Mouse (Mus musculus): Measurements from ENCODE around the gene Srebf2. TPM values are rescaled to one million over a fixed set of nuclear protein-coding genes. Genes with fewer than 3 reads are reported as not detected.

Srebf2 gene
- polyA plus RNA-seq, 1 experiment from 2014 or later = 92.0 TPM

DNA sequence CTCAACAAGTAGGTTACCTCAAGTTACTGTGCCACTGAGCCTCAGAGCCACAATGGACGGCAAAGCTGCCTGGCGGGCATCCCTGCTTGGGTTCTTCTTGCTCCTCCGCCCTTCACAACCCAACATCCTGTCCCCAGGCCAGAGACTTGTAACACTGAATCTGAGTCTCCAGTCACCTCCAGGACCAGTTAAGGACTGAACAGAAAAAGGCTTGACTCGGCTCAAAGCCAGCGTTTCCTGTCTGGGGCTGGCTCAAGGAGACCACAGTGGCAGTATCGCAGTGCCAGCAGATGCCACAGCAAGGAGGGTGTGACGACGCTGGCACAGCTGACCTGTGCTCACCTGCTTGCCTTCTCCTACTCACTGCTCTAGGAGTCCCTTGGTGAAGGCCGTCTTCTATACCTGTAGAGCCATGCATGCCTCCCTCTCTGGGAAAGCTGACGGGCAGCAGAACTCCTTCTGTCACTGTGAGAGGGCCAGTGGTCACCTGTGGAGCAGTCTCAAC, 50.3 kb downstream of the Srebf2 start:
- Histone ChIP-seq H3K4me3 (ENCODE audit: low read length) (no peak overlapping the region), H3K27me3 (ENCODE audit: control insufficient read depth, insufficient read depth, low read length) (no peaks in the 10 kb centered on the region), H3K9ac (ENCODE audit: low read length) (no peak overlapping the region), H3K4me1 (ENCODE audit: control insufficient read depth, insufficient read depth, low read length) (no peaks in the 10 kb centered on the region), H3K36me3 (ENCODE audit: control insufficient read depth, insufficient read depth) (peaks cover 56% of the 10 kb centered on the region), H3K4me2 (ENCODE audit: low read depth, low read length) (no peak overlapping the region), H3K27ac (ENCODE audit: low read length) (no peak overlapping the region), H3K9me3 (replicated peaks; ENCODE audit: control insufficient read depth, low read length) (no peaks in the 10 kb centered on the region)
- 89% methylated on average over 10 of the region's 10 CpGs for WGBS
- no peak for ATAC-seq (replicated peaks; ENCODE audit: extremely low read depth, insufficient read depth, low FRiP score)

DNA sequence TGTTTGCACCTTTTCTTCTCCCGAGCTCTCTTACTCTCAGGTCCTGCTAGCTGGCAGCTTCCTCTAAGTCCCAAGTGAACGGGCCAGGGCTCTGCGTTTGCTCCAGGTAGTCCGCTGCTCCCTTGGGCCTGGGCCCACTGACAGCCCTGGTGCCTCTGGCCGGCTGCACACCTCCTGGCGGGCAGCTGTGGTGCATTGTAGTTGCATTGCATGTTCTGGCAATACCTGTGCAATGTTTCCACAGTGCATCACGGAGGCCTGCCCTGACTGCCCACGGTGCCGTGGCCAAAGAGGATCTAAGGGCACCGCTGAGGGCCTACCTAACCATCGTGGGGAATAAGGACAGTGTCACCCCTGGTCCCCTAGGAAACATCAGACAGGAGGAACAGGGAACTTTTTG, 51.0 kb downstream of the Srebf2 start:
- Histone ChIP-seq H3K27me3 (ENCODE audit: control insufficient read depth, insufficient read depth, low read length) (no peaks in the 10 kb centered on the region), H3K27ac (ENCODE audit: low read length) (no peak overlapping the region)

DNA sequence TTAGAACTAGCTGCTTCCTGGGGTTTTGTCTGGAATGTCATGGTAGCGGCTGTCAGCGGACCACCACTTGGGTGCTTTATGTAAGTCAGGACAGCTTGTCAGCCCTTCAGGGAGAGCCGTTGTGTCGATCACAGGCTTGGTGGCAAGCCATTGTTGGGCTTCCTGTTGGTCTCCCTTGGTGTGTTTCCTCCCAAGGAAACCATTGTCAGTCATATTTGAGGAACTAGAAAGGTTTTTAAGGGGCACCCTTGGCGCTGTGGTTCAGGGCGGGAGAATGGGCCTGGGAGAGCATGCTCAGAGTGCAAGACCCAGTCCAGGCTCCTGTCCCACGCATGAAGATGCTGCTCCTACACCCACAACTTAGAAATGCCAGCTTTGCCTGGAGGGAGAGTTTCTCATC, 51.4 kb downstream of the Srebf2 start:
- H3K9ac ChIP-seq (ENCODE audit: low read length) = no peak overlapping the region
- 83% methylated on average over 7 of the region's 7 CpGs for WGBS
- H3K27ac ChIP-seq (ENCODE audit: low read length) = no peak overlapping the region
- no peaks in the 10 kb centered on the region for H3K27me3 ChIP-seq (ENCODE audit: control insufficient read depth, insufficient read depth, low read length)
- peaks cover 48% of the 10 kb centered on the region for H3K36me3 ChIP-seq (ENCODE audit: control insufficient read depth, insufficient read depth)
- H3K4me3 ChIP-seq (ENCODE audit: low read length) = no peak overlapping the region
- no peak overlapping the region for H3K4me2 ChIP-seq (ENCODE audit: low read depth, low read length)
- no peaks in the 10 kb centered on the region for H3K9me3 ChIP-seq (replicated peaks; ENCODE audit: control insufficient read depth, low read length)
- no peaks in the 10 kb centered on the region for H3K4me1 ChIP-seq (ENCODE audit: control insufficient read depth, insufficient read depth, low read length)
- no peak for ATAC-seq (replicated peaks; ENCODE audit: extremely low read depth, insufficient read depth, low FRiP score)

More for the DNA sequence above, 51.0 kb downstream of the Srebf2 start:
- 91% methylated on average over 11 of the region's 11 CpGs for WGBS
- no peak overlapping the region for H3K9ac ChIP-seq (ENCODE audit: low read length)
- no peak overlapping the region for H3K4me3 ChIP-seq (ENCODE audit: low read length)
- H3K4me1 ChIP-seq (ENCODE audit: control insufficient read depth, insufficient read depth, low read length) = no peaks in the 10 kb centered on the region
- H3K9me3 ChIP-seq (replicated peaks; ENCODE audit: control insufficient read depth, low read length) = no peaks in the 10 kb centered on the region
- peaks cover 50% of the 10 kb centered on the region for H3K36me3 ChIP-seq (ENCODE audit: control insufficient read depth, insufficient read depth)
- ATAC-seq (replicated peaks; ENCODE audit: extremely low read depth, insufficient read depth, low FRiP score) = no peak
- no peak overlapping the region for H3K4me2 ChIP-seq (ENCODE audit: low read depth, low read length)

DNA sequence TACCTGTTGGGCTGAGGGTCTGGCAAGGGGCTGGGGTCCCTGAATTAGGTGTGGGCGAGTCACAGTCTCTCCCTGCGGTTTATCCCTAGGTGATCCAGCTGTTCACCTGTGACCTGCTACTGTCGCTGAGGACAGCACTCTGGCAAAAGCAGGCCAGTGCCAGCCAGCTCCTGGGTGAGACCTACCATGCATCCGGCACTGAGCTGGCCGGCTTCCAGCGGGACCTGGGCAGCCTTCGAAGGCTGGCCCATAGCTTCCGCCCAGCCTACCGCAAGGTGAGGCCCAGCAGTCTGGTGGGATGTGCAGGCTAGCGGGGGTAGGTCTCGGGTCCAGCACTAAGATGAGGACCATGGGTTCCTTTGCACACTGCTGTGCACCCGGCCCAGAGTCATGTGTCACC, 52.6 kb downstream of the Srebf2 start:
- 82% methylated on average over 12 of the region's 12 CpGs for WGBS
- ATAC-seq (replicated peaks; ENCODE audit: extremely low read depth, insufficient read depth, low FRiP score) = no peak
- Histone ChIP-seq H3K4me1 (ENCODE audit: control insufficient read depth, insufficient read depth, low read length) (no peaks in the 10 kb centered on the region), H3K4me3 (ENCODE audit: low read length) (no peak overlapping the region), H3K4me2 (ENCODE audit: low read depth, low read length) (no peak overlapping the region), H3K27ac (ENCODE audit: low read length) (no peak overlapping the region), H3K9me3 (replicated peaks; ENCODE audit: control insufficient read depth, low read length) (no peaks in the 10 kb centered on the region), H3K27me3 (ENCODE audit: control insufficient read depth, insufficient read depth, low read length) (0 out of 2 replicates have a peak, but pooled peaks cover 2% of the 10 kb centered on the region), H3K9ac (ENCODE audit: low read length) (no peak overlapping the region), H3K36me3 (ENCODE audit: control insufficient read depth, insufficient read depth) (peaks cover 54% of the 10 kb centered on the region)

DNA sequence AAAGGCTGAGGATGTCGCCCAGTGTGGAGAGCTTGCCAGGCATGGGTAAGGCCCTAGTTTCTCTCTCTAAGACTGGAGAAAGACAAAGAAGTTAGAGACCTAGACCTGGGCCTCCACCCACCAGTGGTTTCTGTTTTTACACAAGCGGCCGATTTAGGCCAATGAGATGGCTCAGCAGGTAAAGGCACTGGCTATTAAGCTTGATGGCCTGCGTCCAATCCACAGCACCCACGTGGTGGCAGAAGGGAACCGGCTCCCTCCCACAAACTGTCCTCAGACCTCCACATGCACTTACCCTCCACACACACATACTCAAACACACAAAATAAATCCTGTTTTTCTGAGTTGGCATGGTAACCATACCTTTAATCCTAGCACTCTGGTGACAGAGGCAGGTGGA, 55.1 kb downstream of the Srebf2 start:
- Histone ChIP-seq H3K9me3 (replicated peaks; ENCODE audit: control insufficient read depth, low read length) (no peaks in the 10 kb centered on the region), H3K27me3 (ENCODE audit: control insufficient read depth, insufficient read depth, low read length) (peaks cover 14% of the 10 kb centered on the region), H3K36me3 (ENCODE audit: control insufficient read depth, insufficient read depth) (peaks cover 38% of the 10 kb centered on the region), H3K4me3 (ENCODE audit: low read length) (no peak overlapping the region), H3K9ac (ENCODE audit: low read length) (no peak overlapping the region), H3K27ac (ENCODE audit: low read length) (no peak overlapping the region), H3K4me1 (ENCODE audit: control insufficient read depth, insufficient read depth, low read length) (peaks cover 13% of the 10 kb centered on the region), H3K4me2 (ENCODE audit: low read depth, low read length) (no peak overlapping the region)
- no peak for ATAC-seq (replicated peaks; ENCODE audit: extremely low read depth, insufficient read depth, low FRiP score)
- WGBS = 91% methylated on average over 6 of the region's 6 CpGs

DNA sequence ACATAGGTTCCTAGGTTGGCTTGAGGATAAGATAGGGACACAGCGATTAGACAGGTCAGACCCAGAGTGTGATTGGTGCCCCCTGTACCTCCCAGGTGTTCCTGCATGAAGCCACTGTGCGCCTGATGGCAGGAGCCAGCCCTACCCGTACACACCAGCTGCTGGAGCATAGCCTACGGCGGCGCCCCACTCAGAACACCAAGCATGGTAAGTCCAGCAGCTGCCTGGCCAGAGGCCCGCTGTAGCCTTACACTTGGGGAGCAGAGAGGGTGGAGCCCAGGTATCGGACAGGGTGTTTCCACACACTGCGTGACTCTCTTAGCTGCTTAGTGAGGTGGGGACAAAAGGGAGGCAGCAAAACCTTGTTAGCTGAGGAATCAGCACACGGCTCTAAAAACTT, 56.1 kb downstream of the Srebf2 start:
- H3K4me1 ChIP-seq (ENCODE audit: control insufficient read depth, insufficient read depth, low read length) = peaks cover 17% of the 10 kb centered on the region
- peaks cover 29% of the 10 kb centered on the region for H3K36me3 ChIP-seq (ENCODE audit: control insufficient read depth, insufficient read depth)
- H3K27ac ChIP-seq (ENCODE audit: low read length) = no peak overlapping the region
- H3K4me2 ChIP-seq (ENCODE audit: low read depth, low read length) = no peak overlapping the region
- H3K9ac ChIP-seq (ENCODE audit: low read length) = no peak overlapping the region
- 93% methylated on average over 10 of the region's 10 CpGs for WGBS
- no peak overlapping the region for H3K4me3 ChIP-seq (ENCODE audit: low read length)
- no peaks in the 10 kb centered on the region for H3K9me3 ChIP-seq (replicated peaks; ENCODE audit: control insufficient read depth, low read length)
- peaks cover 23% of the 10 kb centered on the region for H3K27me3 ChIP-seq (ENCODE audit: control insufficient read depth, insufficient read depth, low read length)
- no peak for ATAC-seq (replicated peaks; ENCODE audit: extremely low read depth, insufficient read depth, low FRiP score)

DNA sequence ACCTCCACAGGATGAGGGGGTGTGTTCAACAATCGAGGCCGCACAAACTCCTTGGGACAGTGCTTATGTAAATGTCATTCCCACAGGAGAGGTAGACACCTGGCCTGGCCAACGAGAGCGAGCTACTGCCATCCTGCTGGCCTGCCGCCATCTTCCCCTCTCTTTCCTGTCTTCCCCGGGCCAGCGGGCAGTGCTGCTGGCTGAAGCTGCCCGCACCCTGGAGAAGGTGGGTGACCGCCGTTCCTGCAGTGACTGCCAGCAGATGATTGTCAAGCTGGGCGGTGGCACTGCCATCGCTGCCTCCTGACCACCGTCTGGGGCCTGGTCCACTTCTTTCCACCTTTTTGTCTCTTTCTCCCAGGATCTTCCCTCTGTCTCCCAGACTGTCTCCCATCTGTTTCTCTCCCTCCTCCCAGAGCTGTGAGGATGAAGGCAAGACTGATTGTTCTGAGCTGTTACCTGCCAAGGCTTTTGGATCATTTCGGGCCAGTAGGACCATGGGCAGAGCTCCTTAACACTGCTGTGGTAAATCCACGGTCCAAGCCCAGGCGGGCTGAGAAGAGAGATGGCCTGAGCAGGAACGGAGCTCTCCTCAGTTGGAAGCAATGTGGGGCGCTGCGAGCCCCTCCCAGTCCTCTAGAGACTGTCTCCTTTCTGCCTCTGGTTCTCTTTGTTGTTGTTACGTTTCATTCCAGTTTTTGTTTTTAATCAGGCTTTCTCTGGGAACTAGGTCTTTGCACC, 56.8 kb downstream of the Srebf2 start:
- Histone ChIP-seq H3K9ac (ENCODE audit: low read length) (no peak overlapping the region), H3K27me3 (ENCODE audit: control insufficient read depth, insufficient read depth, low read length) (peaks cover 30% of the 10 kb centered on the region), H3K27ac (ENCODE audit: low read length) (no peak overlapping the region), H3K9me3 (replicated peaks; ENCODE audit: control insufficient read depth, low read length) (no peaks in the 10 kb centered on the region), H3K4me2 (ENCODE audit: low read depth, low read length) (no peak overlapping the region), H3K4me1 (ENCODE audit: control insufficient read depth, insufficient read depth, low read length) (peaks cover 17% of the 10 kb centered on the region), H3K4me3 (ENCODE audit: low read length) (no peak overlapping the region), H3K36me3 (ENCODE audit: control insufficient read depth, insufficient read depth) (peaks cover 24% of the 10 kb centered on the region)
- 87% methylated on average over 20 of the region's 20 CpGs for WGBS
- no peak for ATAC-seq (replicated peaks; ENCODE audit: extremely low read depth, insufficient read depth, low FRiP score)

DNA sequence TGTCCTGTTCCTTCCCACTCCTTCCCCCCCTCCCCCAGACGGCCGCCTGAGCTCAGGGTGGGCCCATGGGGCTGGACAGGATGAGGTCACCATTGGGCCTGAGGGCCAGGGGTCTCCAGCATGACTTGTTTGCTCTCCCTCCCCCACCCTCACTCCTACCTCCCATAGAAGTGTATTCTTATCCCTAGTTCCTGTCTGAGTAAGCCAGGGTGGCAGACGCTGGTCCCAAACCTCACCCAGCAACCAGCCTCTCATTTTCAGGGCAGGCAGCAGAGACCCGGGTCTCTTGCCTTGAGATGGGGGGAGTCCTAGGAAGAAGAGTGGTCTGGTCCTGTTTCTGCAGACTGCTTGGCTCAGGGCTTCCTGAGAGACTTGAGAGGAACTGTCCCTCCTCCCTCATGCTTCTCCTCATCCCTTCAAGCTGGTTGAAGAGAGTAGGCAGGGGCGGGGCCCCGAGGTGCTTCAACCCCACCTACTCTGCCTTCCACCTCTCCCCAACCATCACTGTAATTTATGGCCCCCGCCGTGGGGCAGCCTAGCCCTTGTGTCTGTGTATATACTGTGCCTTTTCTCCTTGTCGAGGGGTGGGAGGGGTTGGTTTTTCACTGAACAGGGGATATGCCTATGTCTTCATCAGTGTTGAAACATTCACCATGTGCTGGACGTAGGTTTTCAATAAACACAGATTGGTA, 57.8 kb downstream of the Srebf2 start:
- Histone ChIP-seq H3K4me3 (ENCODE audit: low read length) (no peak overlapping the region), H3K4me1 (ENCODE audit: control insufficient read depth, insufficient read depth, low read length) (peaks cover 17% of the 10 kb centered on the region), H3K9ac (ENCODE audit: low read length) (no peak overlapping the region), H3K27me3 (ENCODE audit: control insufficient read depth, insufficient read depth, low read length) (peaks cover 40% of the 10 kb centered on the region), H3K27ac (ENCODE audit: low read length) (no peak overlapping the region), H3K9me3 (replicated peaks; ENCODE audit: control insufficient read depth, low read length) (no peaks in the 10 kb centered on the region), H3K4me2 (ENCODE audit: low read depth, low read length) (no peak overlapping the region), H3K36me3 (ENCODE audit: control insufficient read depth, insufficient read depth) (peaks cover 19% of the 10 kb centered on the region)
- no peak for ATAC-seq (replicated peaks; ENCODE audit: extremely low read depth, insufficient read depth, low FRiP score)
- 81% methylated on average over 10 of the region's 10 CpGs for WGBS
